Mouse (Mus musculus) CD4-positive naive resting alpha-beta T cell, adult 57 days (primary cell): ENCODE results near the gene Lbp. TPM values are rescaled to one million over a fixed set of nuclear protein-coding genes. Genes with fewer than 3 reads are reported as not detected.

Experiments
- total RNA-seq: library from RNA; stranded (reverse); gene quantifications from one replicate; pipeline ENCODE4 v1.2.4, GENCODE M21; 2023

The Lbp gene
- total RNA-seq, result 1.5 TPM

GRCm38 (mm10) chr2:158305948-158306695 is at the start of gene Lbp:
Gene Lbp, plus strand, starts transcription at chr2:158306493.

DNA sequence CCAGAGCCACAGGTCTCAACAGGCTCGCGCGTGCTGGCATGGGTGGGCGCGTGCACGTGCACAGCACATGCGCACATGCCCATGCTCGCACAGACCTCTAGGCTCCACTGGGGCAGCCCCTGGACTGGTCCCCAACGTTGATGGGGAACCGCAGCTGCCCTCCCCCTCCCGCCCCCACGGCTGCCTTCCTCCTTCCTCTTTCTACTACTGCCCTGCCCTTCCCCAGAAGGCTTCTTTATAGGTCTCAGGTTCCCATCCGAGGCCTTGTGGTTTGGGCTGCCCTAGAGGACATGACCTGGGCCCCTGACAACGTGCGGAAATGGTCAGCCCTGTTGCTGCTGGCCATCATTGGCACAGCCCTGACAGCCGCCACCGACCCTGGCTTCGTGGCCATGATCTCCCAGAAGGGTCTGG is 48.3 kb upstream of the Lbp start, which contains the start of gene Bpi:
Bpi (plus strand) TSS at position 90 of the 414 bp plus-strand sequence.

DNA sequence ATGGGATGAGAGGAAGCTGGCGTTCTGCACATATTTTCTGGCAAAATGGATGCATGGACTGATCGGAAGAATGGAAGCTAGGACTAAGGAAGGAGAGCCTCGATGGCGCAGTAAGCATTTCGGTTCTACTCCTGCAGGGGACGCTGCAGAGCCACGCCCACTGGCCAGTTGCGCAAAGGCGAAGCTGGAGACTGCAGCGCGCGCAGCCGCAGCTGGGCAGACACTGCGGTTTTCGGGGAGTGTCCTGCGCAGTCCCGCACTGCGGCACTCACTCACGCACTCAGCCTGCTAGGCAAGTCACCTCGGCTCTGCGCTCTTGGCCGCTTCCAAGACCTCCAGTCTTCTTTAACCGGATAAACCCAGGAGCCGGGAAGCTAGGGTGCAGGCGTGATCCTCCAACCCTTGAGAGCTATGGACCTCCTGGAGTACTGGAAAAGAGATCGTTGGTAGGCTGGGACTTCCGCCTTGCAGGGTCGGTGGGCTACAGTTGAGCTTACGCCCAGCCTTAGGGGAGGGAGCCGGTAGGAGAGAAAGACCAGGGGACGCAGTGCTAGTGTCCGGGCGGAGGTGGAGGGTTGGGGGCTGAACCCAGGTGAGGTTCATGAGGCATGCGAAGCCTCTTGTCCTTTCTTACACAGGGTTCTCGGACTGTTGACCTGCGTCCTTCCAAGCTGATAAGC is 69.3 kb downstream of the Lbp start, which contains the start of gene Snhg11:
Snhg11 (plus strand) TSS at position 196 of the 680 bp plus-strand sequence.

Other genes starting within 250 kb of the Lbp start
- 15.5 TPM for gene Tgm2, start 160.1 kb upstream of the Lbp start, total RNA-seq
- gene D630003M21Rik, start 77.3 kb upstream of the Lbp start, total RNA-seq, result not detected
- not detected for gene Bpi, start 48.4 kb upstream of the Lbp start, total RNA-seq
- not detected for gene Snhg11, start 69.1 kb downstream of the Lbp start, total RNA-seq
- gene Ralgapb, start 103.4 kb downstream of the Lbp start, total RNA-seq, result 73.8 TPM
- gene Adig, start 196.1 kb downstream of the Lbp start, total RNA-seq, result not detected
- not detected for gene Arhgap40, start 206.3 kb downstream of the Lbp start, total RNA-seq